Mouse (Mus musculus) stomach, postnatal 0 days (tissue): ENCODE results near the gene Gm20431.

ENCODE experiments used
- CTCF ChIP-seq: IDR thresholded peaks from 2 replicates; pipeline ENCODE4 v1.5.1; 2016; ENCODE audit warnings: antibody characterized with exemption, low read depth, mild to moderate bottlenecking, moderate library complexity
- EP300 ChIP-seq: optimal IDR thresholded peaks from 2 replicates; pipeline ENCODE3; 2016; ENCODE audit warnings: antibody characterized with exemption

DNA sequence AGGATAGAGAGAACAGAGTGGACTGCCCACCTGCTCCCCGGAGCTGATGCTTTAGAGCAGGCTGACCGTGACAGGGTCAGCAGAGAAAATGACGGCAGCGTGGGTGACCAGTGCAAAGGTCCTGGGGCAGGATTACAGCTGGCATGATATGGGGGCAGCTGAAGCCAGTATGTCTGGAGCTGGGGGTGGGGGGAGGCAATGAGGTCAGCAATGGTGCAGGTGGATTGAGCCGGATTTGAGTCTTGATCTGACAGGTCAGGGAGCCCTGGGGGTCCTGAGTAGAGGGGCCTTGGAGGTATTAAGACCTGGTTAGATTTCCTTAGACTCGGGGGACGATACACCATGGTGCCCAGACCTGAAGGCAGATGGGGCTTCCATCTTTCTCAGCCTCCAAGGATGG is 85.7 kb downstream of the Gm20431 start:
- TF ChIP-seq CTCF (no peak), EP300 (no peak)
